Mouse (Mus musculus) kidney, embryonic 14.5 days (tissue): ENCODE measurements around the gene Tspyl1. TPM values are rescaled to one million over a fixed set of nuclear protein-coding genes. Genes with fewer than 3 reads are reported as not detected.
"Not testable (repeated sequence)": the region's sequence is repeated elsewhere in the genome, so short reads cannot be mapped to it uniquely, and the experiment has no call there.

Source experiments
- ATAC-seq: fragments of 200-750 bp; cut with Nextera tagmentation; 2 replicates; pipeline ENCODE4 v1.8.0; 2017; ENCODE audit warnings: moderate number of reproducible peaks, mild to moderate bottlenecking, moderate TSS enrichment, moderate library complexity; ENCODE audit not compliant: low FRiP score, low TSS enrichment
- H3K27ac ChIP-seq: fragments of 300-500 bp; sonication (generic); 2 replicates; pipeline ENCODE4 v1.5.1; 2014; ENCODE audit warnings: low read depth, mild to moderate bottlenecking, low read length, moderate library complexity, mixed read lengths
- H3K27me3 ChIP-seq: fragments of 300-500 bp; sonication (generic); 2 replicates; pipeline ENCODE4 v1.6.1; 2014; ENCODE audit warnings: mild to moderate bottlenecking, low read length; ENCODE audit not compliant: control insufficient read depth, insufficient read depth
- H3K36me3 ChIP-seq: fragments of 300-500 bp; sonication (generic); 2 replicates; pipeline ENCODE4 v1.6.1; 2014; ENCODE audit warnings: low read length, mixed read lengths; ENCODE audit not compliant: control insufficient read depth, insufficient read depth
- H3K4me1 ChIP-seq: fragments of 300-500 bp; sonication (generic); 2 replicates; pipeline ENCODE4 v1.6.1; 2014; ENCODE audit warnings: low read length, mixed read lengths; ENCODE audit not compliant: control insufficient read depth, insufficient read depth
- H3K4me2 ChIP-seq: fragments of 300-500 bp; sonication (generic); replicated peaks from 2 replicates; pipeline ENCODE4 v1.6.1; 2014; ENCODE audit warnings: low read depth, mild to moderate bottlenecking, low read length
- H3K4me3 ChIP-seq: fragments of 300-500 bp; sonication (generic); 2 replicates; pipeline ENCODE4 v1.5.1; 2014; ENCODE audit warnings: mild to moderate bottlenecking, low read length
- H3K9ac ChIP-seq: fragments of 300-500 bp; sonication (generic); 2 replicates; pipeline ENCODE4 v1.6.1; 2014; ENCODE audit warnings: low read depth, mild to moderate bottlenecking, low read length, moderate library complexity
- H3K9me3 ChIP-seq: fragments of 300-500 bp; sonication (generic); 2 replicates; pipeline ENCODE4 v1.6.1; 2016; ENCODE audit warnings: low read length; ENCODE audit not compliant: control insufficient read depth
- WGBS: fragments of 180-500 bp; shearing (Covaris S2); extraction: QIAGEN DNeasy Blood & Tissue Kit; methylation state at CpG from one replicate; pipeline ENCODE4 v1.1.7; 2014; 5-methylcytosine and 5-hydroxymethylcytosine counted together
- polyA plus RNA-seq: library from polyadenylated mRNA; unstranded; fragments of >200 nt; fragmentation: Nextera tagmentation; extraction: Ambion mirVana; gene quantifications from 2 replicates; pipeline ENCODE4 v1.2.1, GENCODE M21; 2014

Gene Tspyl1
- polyA plus RNA-seq, 1 experiment from 2014 or later, result 42.8 TPM

DNA sequence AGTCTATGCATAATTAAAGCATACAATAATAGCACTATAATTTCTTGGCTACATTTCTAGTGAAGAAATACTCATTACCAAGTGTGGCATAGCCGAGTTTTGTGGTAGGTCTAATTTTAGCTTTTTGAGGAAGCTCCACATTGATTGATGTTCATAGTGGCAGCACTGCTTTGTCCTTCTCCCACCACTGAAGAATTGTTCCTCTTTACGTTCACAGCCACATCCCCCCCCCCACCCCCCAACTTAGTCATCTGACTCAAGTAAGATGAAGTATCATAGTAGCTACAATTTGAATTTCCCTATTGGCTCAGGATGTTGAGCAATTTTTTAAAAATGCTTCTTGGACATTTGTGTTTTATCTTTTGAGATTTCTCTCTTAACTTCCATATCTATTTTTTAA is 32.4 kb upstream of the Tspyl1 start:
- no peaks in the 10 kb centered on the region for H3K9me3 ChIP-seq
- no peak overlapping the region for H3K27ac ChIP-seq
- H3K27me3 ChIP-seq, result no peaks in the 10 kb centered on the region
- no peak overlapping the region for H3K4me3 ChIP-seq
- no peak overlapping the region for H3K4me2 ChIP-seq
- no peak overlapping the region for H3K9ac ChIP-seq
- H3K4me1 ChIP-seq, result no peaks in the 10 kb centered on the region
- no peaks in the 10 kb centered on the region for H3K36me3 ChIP-seq
- no peak for ATAC-seq
- 53% methylated on average over 2 of the region's 2 CpGs for WGBS

DNA sequence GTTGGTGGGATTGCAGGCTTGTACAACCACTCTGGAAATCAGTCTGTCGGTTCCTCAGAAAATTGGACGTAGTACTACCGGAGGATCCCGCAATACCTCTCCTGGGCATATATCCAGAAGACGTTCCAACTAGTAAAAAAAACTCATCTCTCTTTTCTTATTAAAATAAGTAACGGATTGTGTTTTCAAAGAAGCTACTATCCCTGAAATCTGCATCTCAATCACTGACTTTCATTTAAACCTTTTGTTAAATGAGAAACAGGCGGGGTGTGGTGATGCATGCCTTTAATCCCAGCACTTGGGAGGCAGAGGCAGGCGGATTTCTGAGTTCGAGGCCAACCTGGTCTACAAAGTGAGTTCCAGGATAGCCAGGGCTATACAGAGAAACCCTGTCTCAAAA is 29.2 kb upstream of the Tspyl1 start:
- not testable (repeated sequence) for H3K36me3 ChIP-seq, H3K4me1 ChIP-seq, H3K4me2 ChIP-seq, H3K9ac ChIP-seq, H3K9me3 ChIP-seq, H3K27ac ChIP-seq, H3K27me3 ChIP-seq, ATAC-seq, H3K4me3 ChIP-seq
- WGBS, result 96% methylated on average over 9 of the region's 9 CpGs

DNA sequence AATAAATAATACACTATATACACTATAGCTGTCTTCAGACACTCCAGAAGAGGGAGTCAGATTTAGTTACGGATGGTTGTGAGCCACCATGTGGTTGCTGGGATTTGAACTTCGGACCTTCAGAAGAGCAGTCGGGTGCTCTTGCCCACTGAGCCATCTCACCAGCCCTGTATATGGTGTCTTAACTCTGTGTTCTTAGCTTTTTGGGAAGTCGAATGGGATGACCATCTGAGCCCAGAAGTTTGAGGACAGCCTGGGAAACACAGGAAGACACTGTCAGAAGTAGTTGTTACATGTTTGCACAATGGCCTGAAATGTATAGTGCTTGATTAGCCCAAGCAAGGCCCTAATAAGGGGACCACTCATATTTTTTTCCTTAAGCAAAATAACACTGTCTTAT is 16.9 kb upstream of the Tspyl1 start:
- no peak overlapping the region for H3K27ac ChIP-seq
- no peak for ATAC-seq
- no peaks in the 10 kb centered on the region for H3K9me3 ChIP-seq
- H3K4me3 ChIP-seq, result no peak overlapping the region
- H3K9ac ChIP-seq, result no peak overlapping the region
- no peaks in the 10 kb centered on the region for H3K4me1 ChIP-seq
- no peak overlapping the region for H3K4me2 ChIP-seq
- no peaks in the 10 kb centered on the region for H3K36me3 ChIP-seq
- 91% methylated on average over 4 of the region's 4 CpGs for WGBS
- no peaks in the 10 kb centered on the region for H3K27me3 ChIP-seq

DNA sequence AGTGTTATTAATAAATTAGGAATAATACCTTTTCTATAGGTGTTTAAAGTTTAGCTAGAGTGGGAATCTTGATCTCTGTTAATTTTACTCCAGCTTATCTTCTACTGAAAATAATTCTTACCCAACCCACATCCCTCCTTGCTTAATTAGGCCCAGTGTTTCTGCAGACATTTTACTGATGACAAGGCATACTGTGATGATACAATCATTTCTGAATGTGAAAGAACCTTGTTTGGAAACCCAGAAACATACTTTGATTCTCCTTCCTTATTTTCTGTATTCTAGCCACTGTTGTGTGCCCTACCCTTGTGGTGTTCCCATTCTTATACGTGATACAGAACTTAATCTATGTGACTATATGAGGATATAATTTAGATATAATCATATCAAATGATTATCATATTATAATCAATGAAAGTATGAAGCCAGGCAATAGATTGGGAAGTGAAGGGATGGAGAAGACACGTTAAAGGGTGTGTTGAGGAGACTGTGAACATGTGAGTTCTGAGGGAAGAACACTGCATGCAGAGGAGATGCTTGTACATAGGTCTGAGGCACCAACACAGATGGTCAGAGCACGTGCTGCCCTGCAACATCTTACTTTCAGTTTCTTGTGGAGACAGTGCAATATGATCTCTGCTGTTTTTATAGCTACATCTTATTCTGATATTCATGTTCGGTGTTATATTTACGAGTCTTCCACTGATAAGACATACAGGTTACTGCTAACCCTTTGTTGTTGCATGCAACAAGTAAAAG is 14.5 kb upstream of the Tspyl1 start:
- H3K9me3 ChIP-seq, result no peaks in the 10 kb centered on the region
- H3K4me3 ChIP-seq, result no peak overlapping the region
- no peaks in the 10 kb centered on the region for H3K4me1 ChIP-seq
- no peak overlapping the region for H3K27ac ChIP-seq
- ATAC-seq, result no peak
- no peak overlapping the region for H3K4me2 ChIP-seq
- no peaks in the 10 kb centered on the region for H3K36me3 ChIP-seq
- no peaks in the 10 kb centered on the region for H3K27me3 ChIP-seq
- WGBS, result 65% methylated on average over 5 of the region's 5 CpGs
- H3K9ac ChIP-seq, result no peak overlapping the region

DNA sequence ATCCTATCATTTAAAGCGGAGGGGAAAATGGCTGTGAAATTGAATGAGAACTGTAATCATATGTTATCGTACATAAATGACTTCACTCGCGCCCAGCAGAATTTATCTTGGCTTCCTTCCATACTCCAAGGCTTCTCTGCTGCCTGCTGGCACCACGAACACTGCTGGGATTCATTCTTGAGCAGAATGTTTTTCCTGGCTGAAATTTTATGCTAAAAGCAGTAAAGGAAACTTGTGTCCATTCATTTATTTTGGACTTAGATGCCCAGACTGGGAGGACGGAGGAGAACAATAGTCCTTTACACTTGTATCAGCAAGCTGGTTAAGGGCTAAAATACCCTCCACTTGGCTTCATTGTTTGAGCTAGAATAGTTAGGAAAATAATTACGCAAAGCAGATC is 10.3 kb upstream of the Tspyl1 start:
- no peaks in the 10 kb centered on the region for H3K4me1 ChIP-seq
- H3K4me2 ChIP-seq, result no peak overlapping the region
- H3K9ac ChIP-seq, result no peak overlapping the region
- no peak overlapping the region for H3K27ac ChIP-seq
- H3K9me3 ChIP-seq, result no peaks in the 10 kb centered on the region
- no peaks in the 10 kb centered on the region for H3K36me3 ChIP-seq
- no peak for ATAC-seq
- no peak overlapping the region for H3K4me3 ChIP-seq
- 53% methylated on average over 7 of the region's 7 CpGs for WGBS
- no peaks in the 10 kb centered on the region for H3K27me3 ChIP-seq

DNA sequence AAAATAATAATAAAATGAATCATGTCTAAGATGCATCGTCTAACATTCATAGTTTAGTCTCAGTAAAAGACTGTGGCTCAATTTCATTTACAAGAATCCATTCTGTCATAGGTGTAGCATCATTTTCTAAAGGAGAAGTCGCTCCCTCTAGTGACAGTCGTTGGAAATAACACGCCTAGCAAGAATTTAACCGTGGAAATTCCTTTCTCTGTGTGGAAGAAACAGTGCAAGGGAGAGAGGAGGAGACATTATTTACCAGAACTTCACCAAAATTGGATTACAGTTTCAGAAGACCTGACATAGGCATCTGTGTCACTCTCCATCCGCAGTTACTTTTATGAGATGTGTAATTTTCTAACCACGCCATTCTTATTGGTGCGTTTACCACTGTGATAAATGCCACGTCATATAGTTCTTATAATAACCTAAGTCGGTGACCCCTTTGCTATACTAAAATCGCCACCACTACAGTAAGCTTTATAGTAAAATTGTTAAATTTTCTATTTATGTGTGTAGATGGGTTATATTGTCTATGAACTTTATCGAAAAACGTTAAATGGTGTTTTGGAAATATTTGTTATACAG is 1.3 kb upstream of the Tspyl1 start:
- 32% methylated on average over 13 of the region's 13 CpGs for WGBS
- Histone ChIP-seq H3K9me3 (no peaks in the 10 kb centered on the region), H3K4me1 (peaks cover 16% of the 10 kb centered on the region; the same call in 1 of the 2 replicates), H3K27me3 (no peaks in the 10 kb centered on the region), H3K27ac (no peak overlapping the region), H3K36me3 (no peaks in the 10 kb centered on the region), H3K4me2 (peak overlapping the region; percentile 31), H3K9ac (no peak overlapping the region), H3K4me3 (peak overlapping the region; percentile 17; the same call in 1 of the 2 replicates)
- 0 out of 2 replicates have a peak, but pooled peaks have one; percentile 14 for ATAC-seq

DNA sequence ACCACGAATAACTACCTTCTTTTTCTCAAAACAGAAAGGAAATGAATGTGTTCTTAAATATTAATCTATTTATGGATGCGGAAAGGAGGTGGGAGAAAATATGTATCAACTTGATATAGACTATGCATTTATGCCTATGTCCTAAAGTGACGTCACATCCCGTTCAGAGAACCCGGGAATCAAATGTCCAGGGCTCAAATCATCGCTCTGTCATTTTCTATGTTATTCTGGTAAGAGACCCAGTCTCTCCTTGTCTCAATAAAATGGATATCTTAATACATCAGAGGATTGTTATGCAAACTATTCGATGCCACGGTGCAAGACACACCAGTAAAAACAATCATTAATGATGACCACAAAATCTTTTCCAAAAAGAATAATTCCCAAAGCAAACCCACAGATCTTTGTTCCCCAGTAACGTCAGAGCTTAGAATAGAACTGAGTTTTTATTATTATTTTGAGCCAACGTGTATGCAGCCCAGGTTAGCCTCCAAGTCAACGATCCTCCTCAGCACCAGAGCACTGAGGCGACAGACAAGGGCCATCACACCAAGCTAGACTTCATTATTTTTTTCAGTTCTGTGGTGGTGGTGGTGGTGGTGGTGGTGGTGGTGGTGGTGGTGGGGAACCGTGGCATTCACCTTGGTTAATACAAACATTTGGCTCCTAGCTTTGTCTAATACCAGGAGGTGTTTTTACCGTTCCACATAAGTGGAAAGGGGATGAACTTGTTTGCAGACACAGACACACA is 604 bp upstream of the Tspyl1 start:
- Histone ChIP-seq H3K27ac (no peak overlapping the region), H3K9me3 (no peaks in the 10 kb centered on the region), H3K9ac (peak overlapping the region; percentile 94), H3K36me3 (no peaks in the 10 kb centered on the region), H3K4me2 (peak overlapping the region; percentile 80), H3K4me1 (peaks cover 16% of the 10 kb centered on the region; the same call in 1 of the 2 replicates), H3K27me3 (no peaks in the 10 kb centered on the region), H3K4me3 (peak overlapping the region; percentile 85)
- peak; percentile 15; the same call in 1 of the 2 replicates for ATAC-seq
- whole genome bisulfite sequencing, result 19% methylated on average over 14 of the region's 14 CpGs

DNA sequence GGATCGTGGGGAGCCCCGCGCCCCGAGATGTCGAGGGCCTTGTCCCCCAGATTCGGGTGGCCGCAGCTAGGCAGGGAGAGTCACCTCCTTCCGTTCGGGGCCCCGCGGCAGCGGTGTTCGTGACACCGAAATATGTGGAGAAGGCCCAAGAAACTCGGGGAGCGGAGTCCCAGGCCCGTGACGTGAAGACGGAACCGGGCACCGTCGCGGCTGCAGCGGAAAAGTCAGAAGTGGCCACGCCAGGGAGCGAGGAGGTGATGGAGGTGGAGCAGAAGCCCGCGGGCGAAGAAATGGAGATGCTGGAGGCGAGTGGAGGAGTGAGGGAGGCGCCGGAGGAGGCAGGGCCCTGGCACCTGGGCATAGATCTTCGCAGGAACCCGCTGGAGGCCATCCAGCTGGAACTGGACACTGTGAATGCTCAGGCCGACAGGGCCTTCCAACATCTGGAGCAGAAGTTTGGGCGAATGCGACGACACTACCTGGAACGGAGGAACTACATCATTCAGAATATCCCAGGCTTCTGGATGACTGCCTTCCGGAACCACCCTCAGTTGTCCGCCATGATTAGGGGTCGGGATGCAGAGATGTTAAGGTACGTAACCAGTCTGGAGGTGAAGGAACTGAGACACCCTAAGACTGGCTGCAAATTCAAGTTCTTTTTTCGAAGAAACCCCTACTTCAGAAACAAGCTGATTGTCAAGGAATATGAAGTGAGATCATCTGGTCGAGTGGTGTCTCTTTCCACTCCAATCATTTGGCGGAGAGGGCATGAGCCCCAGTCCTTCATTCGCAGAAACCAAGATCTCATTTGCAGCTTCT is 639 bp downstream of the Tspyl1 start:
- H3K4me1 ChIP-seq, result peaks cover 16% of the 10 kb centered on the region; the same call in 1 of the 2 replicates
- no peaks in the 10 kb centered on the region for H3K27me3 ChIP-seq
- peak; percentile 60 for ATAC-seq
- H3K27ac ChIP-seq, result peak overlapping the region; percentile 20; the same call in 1 of the 2 replicates
- H3K4me2 ChIP-seq, result peak overlapping the region; percentile 80
- H3K9me3 ChIP-seq, result no peaks in the 10 kb centered on the region
- WGBS, result 3% methylated on average over 47 of the region's 47 CpGs
- peaks cover 6% of the 10 kb centered on the region for H3K36me3 ChIP-seq
- H3K9ac ChIP-seq, result peak overlapping the region; percentile 94
- H3K4me3 ChIP-seq, result peak overlapping the region; percentile 85
